Mouse (Mus musculus): ENCODE data around the gene Itpripl1.

GRCm38 (mm10) chr2:127137838-127138420, 5.3 kb downstream of the Itpripl1 start:
- TF ChIP-seq CTCF (IDR thresholded peaks at IDR 0.05; ENCODE audit: low read depth) (no peak), EP300 (IDR thresholded peaks at IDR 0.05; ENCODE audit: low read depth) (no peak)

Measured in liver, postnatal 0 days (tissue).